Mouse (Mus musculus) ES-E14 (cell line): ENCODE data around the gene Plcg2.

Source experiments
- CHD2 ChIP-seq: IDR thresholded peaks from 2 replicates; pipeline ENCODE4 v1.6.1; 2014; ENCODE audit warnings: mild to moderate bottlenecking, low read depth, low read length, inconsistent platforms
- HCFC1 ChIP-seq: IDR thresholded peaks from 2 replicates; pipeline ENCODE4 v1.6.1; 2012; ENCODE audit warnings: low read length, inconsistent platforms, borderline replicate concordance; ENCODE audit not compliant: insufficient read depth
- ZC3H11A ChIP-seq: IDR thresholded peaks from 2 replicates; pipeline ENCODE4 v1.6.1; 2012; ENCODE audit warnings: low read depth, mild to moderate bottlenecking, inconsistent platforms, low read length, borderline replicate concordance

GRCm38 (mm10) chr8:117627096-117627495 lies 129.0 kb downstream of the Plcg2 start:
- TF ChIP-seq HCFC1 (no peak), ZC3H11A (no peak), CHD2 (no peak)
